ENCODE assay signal across 9 mouse cellular contexts in genomic region chr1:65122574-65123372, GRCm38 (mm10). TPM values are rescaled to one million over a fixed set of nuclear protein-coding genes. Genes with fewer than 3 reads are reported as not detected.
DNase-seq lines count a peak whose midpoint lies in the region; ATAC-seq and TF ChIP-seq lines count a peak whose summit lies in the region.
"Had no signal": no experiment of that assay in that cellular context is flagged by ENCODE, and none has a peak within 500 bp of the region (broad histone marks: within the 10 kb centered on the region; RNA-seq: fewer than 3 reads in every experiment).

Gene D630023F18Rik, minus strand, starts transcription at chr1:65123214.

- peak within 1 kb of the TSS; percentile 36 for H3K4me2 ChIP-seq in kidney, postnatal 0 days (ENCODE audit: low read length)
- peak within 1 kb of the TSS; percentile 52 for H3K4me2 ChIP-seq in embryonic facial prominence, embryonic 13.5 days
- H3K4me2 ChIP-seq in hindbrain, embryonic 15.5 days = peak within 1 kb of the TSS; percentile 54
- H3K4me2 ChIP-seq in midbrain, postnatal 0 days (ENCODE audit: low read depth, low read length, poor library complexity, severe bottlenecking) = peak within 1 kb of the TSS; percentile 50

- no peak for DNase-seq in kidney, postnatal 0 days (ENCODE audit: low spot score)
- no peak for DNase-seq in kidney, postnatal 10 days
- peak; percentile 65 for DNase-seq in midbrain, postnatal 0 days (ENCODE audit: low spot score)
- no peak for DNase-seq in gastrocnemius, postnatal 14 days
- DNase-seq in natural killer cell, adult 2 months (ENCODE audit: low spot score in 2 of 2) = no peak
- DNase-seq in thymus, adult 18-20 months = no peak

- H3K27ac ChIP-seq in kidney, postnatal 0 days = no peak within 1 kb of the TSS
- H3K27ac ChIP-seq in embryonic facial prominence, embryonic 13.5 days = no peak within 1 kb of the TSS
- no peak within 1 kb of the TSS for H3K27ac ChIP-seq in hindbrain, embryonic 15.5 days (replicated peaks)
- no peak within 1 kb of the TSS for H3K27ac ChIP-seq in midbrain, postnatal 0 days (ENCODE audit: low read depth, low read length)

- intact Hi-C loops in gastrocnemius, postnatal 14 days (cut with DNase I; ENCODE audit: low total_unique reads) = no loop called here

- 21% methylated on average over 9 of the region's 9 CpGs for WGBS in kidney, postnatal 0 days
- 25% methylated on average over 9 of the region's 9 CpGs for WGBS in embryonic facial prominence, embryonic 13.5 days
- 31% methylated on average over 9 of the region's 9 CpGs for WGBS in hindbrain, embryonic 15.5 days
- 20% methylated on average over 9 of the region's 9 CpGs for WGBS in midbrain, postnatal 0 days

- H3K4me3 ChIP-seq in kidney, postnatal 0 days (replicated peaks; ENCODE audit: low read depth, low read length) = peak within 1 kb of the TSS; percentile 10; the same call in 1 of the 2 replicates
- peak within 1 kb of the TSS; percentile 27 for H3K4me3 ChIP-seq in embryonic facial prominence, embryonic 13.5 days
- H3K4me3 ChIP-seq in hindbrain, embryonic 15.5 days = peak within 1 kb of the TSS; percentile 37
- peak within 1 kb of the TSS; percentile 38 for H3K4me3 ChIP-seq in midbrain, postnatal 0 days (ENCODE audit: low read depth, low read length)

- no peaks in the 10 kb centered on the region for H3K36me3 ChIP-seq in kidney, postnatal 0 days (ENCODE audit: insufficient read depth, low read length)
- H3K36me3 ChIP-seq in embryonic facial prominence, embryonic 13.5 days = no peaks in the 10 kb centered on the region
- no peaks in the 10 kb centered on the region for H3K36me3 ChIP-seq in hindbrain, embryonic 15.5 days
- no peaks in the 10 kb centered on the region for H3K36me3 ChIP-seq in midbrain, postnatal 0 days (ENCODE audit: insufficient read depth, low read length)

- TF ChIP-seq CTCF in kidney, postnatal 0 days (IDR thresholded peaks at IDR 0.05; ENCODE audit: low read depth) = no peak
- no peak for TF ChIP-seq CTCF in midbrain, postnatal 0 days (IDR thresholded peaks at IDR 0.05)

- ATAC-seq in kidney, postnatal 0 days (replicated peaks; ENCODE audit: low FRiP score, low read depth) = no peak
- ATAC-seq in embryonic facial prominence, embryonic 13.5 days (ENCODE audit: insufficient number of reproducible peaks, insufficient read depth, low FRiP score, low TSS enrichment, low read depth) = no peak
- ATAC-seq in hindbrain, embryonic 15.5 days (ENCODE audit: low FRiP score, low read depth) = peak; percentile 54; the same call in 1 of the 2 replicates
- ATAC-seq in midbrain, postnatal 0 days (ENCODE audit: low FRiP score) = peak; percentile 71

- no peaks in the 10 kb centered on the region for H3K4me1 ChIP-seq in kidney, postnatal 0 days (replicated peaks; ENCODE audit: insufficient read depth, low read length)
- H3K4me1 ChIP-seq in embryonic facial prominence, embryonic 13.5 days = no peaks in the 10 kb centered on the region
- no peaks in the 10 kb centered on the region for H3K4me1 ChIP-seq in hindbrain, embryonic 15.5 days (replicated peaks)
- H3K4me1 ChIP-seq in midbrain, postnatal 0 days (ENCODE audit: insufficient read depth, low read length) = no peaks in the 10 kb centered on the region

- H3K9me3 ChIP-seq in kidney, postnatal 0 days (replicated peaks; ENCODE audit: low read length) = no peaks in the 10 kb centered on the region
- H3K9me3 ChIP-seq in embryonic facial prominence, embryonic 13.5 days = no peaks in the 10 kb centered on the region
- no peaks in the 10 kb centered on the region for H3K9me3 ChIP-seq in hindbrain, embryonic 15.5 days
- H3K9me3 ChIP-seq in midbrain, postnatal 0 days (ENCODE audit: low read length) = no peaks in the 10 kb centered on the region

- H3K9ac ChIP-seq in kidney, postnatal 0 days (ENCODE audit: low read depth, low read length) = no peak within 1 kb of the TSS
- no peak within 1 kb of the TSS for H3K9ac ChIP-seq in embryonic facial prominence, embryonic 13.5 days
- H3K9ac ChIP-seq in hindbrain, embryonic 15.5 days = peak within 1 kb of the TSS; percentile 39
- peak within 1 kb of the TSS; percentile 50; the same call in 1 of the 2 replicates for H3K9ac ChIP-seq in midbrain, postnatal 0 days (replicated peaks; ENCODE audit: low read length, poor library complexity, severe bottlenecking)

- H3K27me3 ChIP-seq in kidney, postnatal 0 days (ENCODE audit: insufficient read depth, low read length) = no peaks in the 10 kb centered on the region
- no peaks in the 10 kb centered on the region for H3K27me3 ChIP-seq in embryonic facial prominence, embryonic 13.5 days
- H3K27me3 ChIP-seq in hindbrain, embryonic 15.5 days = no peaks in the 10 kb centered on the region
- no peaks in the 10 kb centered on the region for H3K27me3 ChIP-seq in midbrain, postnatal 0 days (ENCODE audit: insufficient read depth, low read length)

RNA-seq across cellular contexts. Expression of gene D630023F18Rik, which starts in this region (rescaled TPM):
- 3.3 and 3.9 TPM in 2 replicates for polyA plus RNA-seq in kidney, postnatal 0 days (2015; fragmentation: Nextera tagmentation; extraction: Ambion mirVana)
- 0.15 and 0.80 TPM in 2 replicates for polyA plus RNA-seq in embryonic facial prominence, embryonic 13.5 days (2015; fragmentation: Nextera tagmentation; extraction: Ambion mirVana)
- polyA plus RNA-seq in hindbrain, embryonic 15.5 days (2015; fragmentation: Nextera tagmentation; extraction: Ambion mirVana) = 2.0 and 2.4 TPM in 2 replicates
- 4.2 and 8.4 TPM in 2 replicates for total RNA-seq in midbrain, postnatal 0 days (2014; rRNA removed)
- polyA plus RNA-seq in midbrain, postnatal 0 days (2015; fragmentation: Nextera tagmentation; extraction: Ambion mirVana) = 8.8 and 9.7 TPM in 2 replicates
- not detected for total RNA-seq in gastrocnemius, postnatal 14 days (2021)
- total RNA-seq: liver, adult 2 months had no signal

Comparison
In these comparisons a context has a peak if more than half of its experiments do, and no peak if none do; other contexts are left out.
1. ATAC-seq: peak in hindbrain, embryonic 15.5 days (single experiment) and midbrain, postnatal 0 days (single experiment); none in kidney, postnatal 0 days (single experiment) and embryonic facial prominence, embryonic 13.5 days (single experiment).
2. H3K9ac ChIP-seq: peak in hindbrain, embryonic 15.5 days (single experiment) and midbrain, postnatal 0 days (single experiment); none in kidney, postnatal 0 days (single experiment) and embryonic facial prominence, embryonic 13.5 days (single experiment).
3. Peak in every context shown above with its lines, with median percentiles within 50 percentile points of each other: H3K4me2 ChIP-seq and H3K4me3 ChIP-seq.